Mouse (Mus musculus) CH12.LX (cell line): Measurements from ENCODE around the gene Hsd11b2. TPM values are rescaled to one million over a fixed set of nuclear protein-coding genes. Genes with fewer than 3 reads are reported as not detected.
A peak's percentile ranks its signal among the peaks of the same experiment; 100 is the strongest.

Experiments used
- DNase-seq: peaks from one replicate; pipeline ENCODE4 v3.0.0-alpha.2; 2013; ENCODE audit errors: extremely low read depth
- H3K27ac ChIP-seq: 2 replicates; pipeline ENCODE4 v1.5.1; 2012; ENCODE audit warnings: low read depth, mild to moderate bottlenecking, control low read depth, moderate library complexity; ENCODE audit not compliant: insufficient read depth
- H3K27me3 ChIP-seq: replicated peaks from 2 replicates; pipeline ENCODE3; 2012; ENCODE audit warnings: inconsistent platforms
- H3K36me3 ChIP-seq, 2 experiments: replicated peaks in 1 of 2; 2 replicates each; pipeline versions ENCODE3 to v1.6.1; 2012; ENCODE audit warnings: inconsistent platforms in 1 of 2, low read length in 1 of 2, mild to moderate bottlenecking in 1 of 2, mixed read lengths in 1 of 2, moderate library complexity in 1 of 2; ENCODE audit not compliant: control insufficient read depth in 1 of 2, insufficient read depth in 1 of 2
- H3K4me1 ChIP-seq, 2 experiments: 2 replicates each; pipeline ENCODE4 v1.6.1; 2012; ENCODE audit warnings: inconsistent platforms in 1 of 2, moderate library complexity in 1 of 2; ENCODE audit not compliant: insufficient read depth in 2 of 2, control insufficient read depth in 1 of 2
- H3K4me2 ChIP-seq: 2 replicates; pipeline ENCODE4 v1.6.1; 2012; ENCODE audit warnings: low read depth, mild to moderate bottlenecking, control low read depth; ENCODE audit not compliant: poor library complexity, insufficient read depth, severe bottlenecking
- H3K4me3 ChIP-seq, 3 experiments: fragments of 150-350 bp in 1 of 3; sonication (generic) in 1 of 3; replicated peaks in 1 of 3; 2 replicates each; pipeline versions ENCODE3 to v1.5.1; 2011 to 2012; ENCODE audit warnings: low read depth in 2 of 3, low read length in 2 of 3, mild to moderate bottlenecking in 2 of 3, moderate library complexity in 2 of 3, control low read depth in 1 of 3, improper control_type of control experiment in 1 of 3, inconsistent platforms in 1 of 3, mixed read lengths in 1 of 3; ENCODE audit not compliant: poor library complexity in 1 of 3
- H3K79me2 ChIP-seq: replicated peaks from 2 replicates; pipeline ENCODE4 v1.6.1; 2012; ENCODE audit warnings: mild to moderate bottlenecking, moderate library complexity; ENCODE audit not compliant: control insufficient read depth, poor library complexity, insufficient read depth, severe bottlenecking; ENCODE audit errors: extremely low read depth
- H3K9ac ChIP-seq: 2 replicates; pipeline ENCODE4 v1.6.1; 2012; ENCODE audit warnings: low read depth, mild to moderate bottlenecking, control low read depth, moderate library complexity; ENCODE audit not compliant: insufficient read depth
- H3K9me3 ChIP-seq: replicated peaks from 2 replicates; pipeline ENCODE3; 2012; ENCODE audit warnings: low read length, inconsistent platforms, mixed read lengths
- BHLHE40 ChIP-seq: IDR thresholded peaks from 2 replicates; pipeline ENCODE4 v1.6.1; 2011; ENCODE audit warnings: mild to moderate bottlenecking, low read depth, low read length, improper control_type of control experiment
- CHD1 ChIP-seq: IDR thresholded peaks from 2 replicates; pipeline ENCODE4 v1.6.1; 2012; ENCODE audit warnings: low read depth, low read length, improper control_type of control experiment, inconsistent platforms
- CHD2 ChIP-seq: IDR thresholded peaks from 2 replicates; pipeline ENCODE4 v1.6.1; 2011; ENCODE audit warnings: low read length, improper control_type of control experiment
- CTCF ChIP-seq, 2 experiments: IDR thresholded peaks in 1 of 2; conservative IDR thresholded peaks in 1 of 2; 2 replicates each; pipeline ENCODE4 v1.5.1; 2011 to 2012; ENCODE audit warnings: low read depth in 2 of 2, low read length in 2 of 2, improper control_type of control experiment in 1 of 2, inconsistent platforms in 1 of 2, mild to moderate bottlenecking in 1 of 2, moderate library complexity in 1 of 2
- ELF1 ChIP-seq: IDR thresholded peaks from 2 replicates; pipeline ENCODE4 v1.6.1; 2014; ENCODE audit warnings: low read depth, mild to moderate bottlenecking, inconsistent platforms, low read length, improper control_type of control experiment
- ETS1 ChIP-seq: conservative IDR thresholded peaks from 2 replicates; pipeline ENCODE4 v1.6.1; 2012; ENCODE audit warnings: low read depth, mild to moderate bottlenecking, inconsistent platforms, low read length, improper control_type of control experiment, moderate library complexity
- IRF4 ChIP-seq: IDR thresholded peaks from 2 replicates; pipeline ENCODE4 v1.6.1; 2014; ENCODE audit warnings: low read depth, mild to moderate bottlenecking, inconsistent platforms, low read length, improper control_type of control experiment
- JUND ChIP-seq: conservative IDR thresholded peaks from 2 replicates; pipeline ENCODE4 v1.6.1; 2011; ENCODE audit warnings: low read depth, low read length, improper control_type of control experiment
- KAT2A ChIP-seq: IDR thresholded peaks from 2 replicates; pipeline ENCODE4 v1.6.1; 2012; ENCODE audit warnings: low read length, improper control_type of control experiment, inconsistent platforms; ENCODE audit not compliant: insufficient replicate concordance
- MAZ ChIP-seq: IDR thresholded peaks from 2 replicates; pipeline ENCODE4 v1.6.1; 2012; ENCODE audit warnings: low read depth, mild to moderate bottlenecking, inconsistent platforms, low read length, improper control_type of control experiment, moderate library complexity
- NELFE ChIP-seq: IDR thresholded peaks from 2 replicates; pipeline ENCODE4 v1.6.1; 2011; ENCODE audit warnings: low read depth, low read length, improper control_type of control experiment
- NRF1 ChIP-seq: IDR thresholded peaks from 2 replicates; pipeline ENCODE4 v1.6.1; 2014; ENCODE audit warnings: low read depth, mild to moderate bottlenecking, inconsistent platforms, low read length, improper control_type of control experiment, moderate library complexity
- RCOR1 ChIP-seq: conservative IDR thresholded peaks from 2 replicates; pipeline ENCODE4 v1.6.1; 2012; ENCODE audit warnings: low read depth, mild to moderate bottlenecking, inconsistent platforms, low read length, improper control_type of control experiment
- SMC3 ChIP-seq: IDR thresholded peaks from 2 replicates; pipeline ENCODE4 v1.6.1; 2011; ENCODE audit warnings: low read depth, low read length, improper control_type of control experiment
- TBP ChIP-seq: conservative IDR thresholded peaks from 2 replicates; pipeline ENCODE4 v1.6.1; 2011; ENCODE audit warnings: low read depth, low read length, improper control_type of control experiment
- TCF12 ChIP-seq: IDR thresholded peaks from 2 replicates; pipeline ENCODE4 v1.6.1; 2014; ENCODE audit warnings: low read depth, mild to moderate bottlenecking, inconsistent platforms, low read length, improper control_type of control experiment
- USF1 ChIP-seq: IDR thresholded peaks from 2 replicates; pipeline ENCODE4 v1.6.1; 2014; ENCODE audit warnings: low read depth, mild to moderate bottlenecking, inconsistent platforms, low read length, improper control_type of control experiment
- USF2 ChIP-seq: conservative IDR thresholded peaks from 2 replicates; pipeline ENCODE4 v1.6.1; 2011; ENCODE audit warnings: low read depth, low read length, improper control_type of control experiment
- ZC3H11A ChIP-seq: IDR thresholded peaks from 2 replicates; pipeline ENCODE4 v1.6.1; 2012; ENCODE audit warnings: low read depth, mild to moderate bottlenecking, inconsistent platforms, low read length, improper control_type of control experiment
- ZKSCAN1 ChIP-seq: IDR thresholded peaks from 2 replicates; pipeline ENCODE4 v1.6.1; 2012; ENCODE audit warnings: low read depth, inconsistent platforms, low read length, improper control_type of control experiment, borderline replicate concordance
- ZMIZ1 ChIP-seq: IDR thresholded peaks from 2 replicates; pipeline ENCODE4 v1.6.1; 2012; ENCODE audit warnings: low read depth, mild to moderate bottlenecking, inconsistent platforms, low read length, improper control_type of control experiment
- ZNF384 ChIP-seq: IDR thresholded peaks from 2 replicates; pipeline ENCODE4 v1.6.1; 2012; ENCODE audit warnings: low read depth, low read length, improper control_type of control experiment, inconsistent platforms
- dilution Hi-C: fragments of 300-500 bp; cut with MboI; formaldehyde crosslinking; loops from 2 replicates; pipeline ENCODE4 v1.14.3; 2020; ENCODE audit warnings: low sequenced_read_pairs; ENCODE audit not compliant: extremely low pct_unique_long_range_greater_than_20kb, extremely low pct_ligation_motif_present
- in situ Hi-C: fragments of 300-500 bp; cut with MboI; formaldehyde crosslinking; loops from 3 replicates; pipeline ENCODE4 v1.14.3; 2019; ENCODE audit warnings: low sequenced_read_pairs, low pct_ligation_motif_present, low pct_unique_long_range_greater_than_20kb, mixed read lengths
- polyA plus RNA-seq: library from polyadenylated mRNA; unstranded; fragments of >175 nt; gene quantifications from 2 replicates; pipeline ENCODE4 v1.2.1, GENCODE M21; 2012; ENCODE audit warnings: low read depth; ENCODE audit not compliant: insufficient read length
- total RNA-seq, 2 experiments: library from RNA; depleted of rRNA; stranded (reverse); fragments of 300-350 nt in 1 of 2; fragments of >200 nt in 1 of 2; gene quantifications; 2 replicates each; pipeline ENCODE4 v1.2.3; 2012 to 2014

Hsd11b2 gene
- total and polyA plus RNA-seq, 3 experiments: not detected

GRCm38 (mm10) chr8:105494566-105494965 is 24.0 kb upstream of the Hsd11b2 start:
- dilution Hi-C loops: no loop called here
- H3K4me2 ChIP-seq: no peak overlapping the region
- peaks cover 0 to 15% of the 10 kb centered on the region in 2 experiments; a peak in 2 of 4 replicates for H3K4me1 ChIP-seq
- H3K9ac ChIP-seq: no peak overlapping the region
- H3K9me3 ChIP-seq: no peaks in the 10 kb centered on the region
- TF ChIP-seq MAZ: no peak
- TF ChIP-seq KAT2A: no peak
- TF ChIP-seq TBP: no peak
- TF ChIP-seq USF2: no peak
- TF ChIP-seq JUND: no peak
- TF ChIP-seq RCOR1: no peak
- no peak for TF ChIP-seq ZMIZ1
- TF ChIP-seq CHD1: no peak
- TF ChIP-seq SMC3: no peak
- TF ChIP-seq IRF4: no peak
- TF ChIP-seq ELF1: no peak
- TF ChIP-seq NELFE: no peak
- TF ChIP-seq NRF1: no peak
- TF ChIP-seq ZNF384: no peak
- TF ChIP-seq USF1: no peak
- TF ChIP-seq CTCF (conservative IDR thresholded peaks at IDR 0.05 in 1 of 2, IDR thresholded peaks at IDR 0.05 in 1 of 2; ENCODE audit: low read depth in 2 of 2, low read length in 2 of 2): no peak
- H3K79me2 ChIP-seq: no peaks in the 10 kb centered on the region
- H3K36me3 ChIP-seq: no peaks in the 10 kb centered on the region
- no peak overlapping the region for H3K27ac ChIP-seq
- in situ Hi-C loops: no loop called here
- H3K4me3 ChIP-seq: no peak overlapping the region
- no peaks in the 10 kb centered on the region for H3K27me3 ChIP-seq
- DNase-seq: no peak

GRCm38 (mm10) chr8:105495350-105496302 is 22.9 kb upstream of the Hsd11b2 start:
- no peaks in the 10 kb centered on the region for H3K79me2 ChIP-seq
- H3K4me2 ChIP-seq: peak overlapping the region; percentile 67; the same call in 1 of the 2 replicates
- H3K27ac ChIP-seq: no peak overlapping the region
- H3K4me1 ChIP-seq: peaks cover 0 to 15% of the 10 kb centered on the region in 2 experiments; a peak in 2 of 4 replicates
- no peak for DNase-seq
- in situ Hi-C loops: no loop called here
- H3K4me3 ChIP-seq: peak overlapping the region in 2 of 3 experiments; percentile 58 to 88
- TF ChIP-seq ZC3H11A (no peak), MAZ (no peak), TCF12 (no peak), ZNF384 (no peak), NRF1 (no peak), BHLHE40 (no peak), ZKSCAN1 (no peak), CHD2 (no peak), USF1 (no peak), ETS1 (no peak), RCOR1 (no peak)
- TF ChIP-seq, all 38 proteins: peak for 0
- no peaks in the 10 kb centered on the region for H3K9me3 ChIP-seq
- H3K9ac ChIP-seq: peak overlapping the region; percentile 44; the same call in 1 of the 2 replicates
- no peaks in the 10 kb centered on the region for H3K27me3 ChIP-seq
- dilution Hi-C loops: no loop called here
- no peaks in the 10 kb centered on the region for H3K36me3 ChIP-seq
